Mouse (Mus musculus): ENCODE results near the gene Fam126a. TPM values are rescaled to one million over a fixed set of nuclear protein-coding genes. Genes with fewer than 3 reads are reported as not detected.

Fam126a gene
- polyA plus RNA-seq, 1 experiment from 2014 or later: 31.2 TPM

- no peak overlapping the region for H3K27ac ChIP-seq
- H3K9ac ChIP-seq: no peak overlapping the region
- no peaks in the 10 kb centered on the region for H3K27me3 ChIP-seq
- no peaks in the 10 kb centered on the region for H3K36me3 ChIP-seq
- no peak overlapping the region for H3K4me2 ChIP-seq
- ATAC-seq (ENCODE audit: insufficient number of reproducible peaks, low FRiP score, low TSS enrichment, low read depth): no peak
- H3K4me1 ChIP-seq: 0 out of 2 replicates have a peak, but pooled peaks cover 4% of the 10 kb centered on the region
- no peak overlapping the region for H3K4me3 ChIP-seq
- WGBS: 70% methylated on average over 7 of the region's 7 CpGs
- H3K9me3 ChIP-seq: no peaks in the 10 kb centered on the region
Observed at GRCm38 (mm10) chr5:24018621-24019261, 11.7 kb downstream of the Fam126a start.

GRCm38 (mm10) chr5:24016912-24017311 is 13.6 kb downstream of the Fam126a start:
- Histone ChIP-seq H3K4me3 (no peak overlapping the region), H3K27ac (no peak overlapping the region), H3K9me3 (no peaks in the 10 kb centered on the region), H3K4me2 (no peak overlapping the region), H3K27me3 (no peaks in the 10 kb centered on the region), H3K36me3 (no peaks in the 10 kb centered on the region), H3K4me1 (0 out of 2 replicates have a peak, but pooled peaks cover 4% of the 10 kb centered on the region), H3K9ac (no peak overlapping the region)
- 95% methylated on average over 1 of the region's 1 CpGs for WGBS
- no peak for ATAC-seq (ENCODE audit: insufficient number of reproducible peaks, low FRiP score, low TSS enrichment, low read depth)

- Histone ChIP-seq H3K9me3 (no peaks in the 10 kb centered on the region), H3K9ac (no peak overlapping the region), H3K4me3 (no peak overlapping the region), H3K4me2 (no peak overlapping the region), H3K36me3 (0 out of 2 replicates have a peak, but pooled peaks cover 3% of the 10 kb centered on the region), H3K4me1 (no peaks in the 10 kb centered on the region), H3K27me3 (no peaks in the 10 kb centered on the region), H3K27ac (no peak overlapping the region)
- no peak for ATAC-seq (ENCODE audit: insufficient number of reproducible peaks, low FRiP score, low TSS enrichment, low read depth)
- 71% methylated on average over 5 of the region's 5 CpGs for WGBS
Observed at GRCm38 (mm10) chr5:24013338-24014003, 17.0 kb downstream of the Fam126a start.

- ATAC-seq (ENCODE audit: insufficient number of reproducible peaks, low FRiP score, low TSS enrichment, low read depth): no peak
- 68% methylated on average over 1 of the region's 1 CpGs for WGBS
Observed at GRCm38 (mm10) chr5:23999083-23999671, 31.3 kb downstream of the Fam126a start.

GRCm38 (mm10) chr5:23995951-23996350 is 34.5 kb downstream of the Fam126a start:
- peaks cover 13% of the 10 kb centered on the region for H3K4me1 ChIP-seq
- WGBS: 71% methylated on average over 5 of the region's 5 CpGs
- H3K27ac ChIP-seq: no peak overlapping the region
- H3K4me3 ChIP-seq: no peak overlapping the region
- no peak overlapping the region for H3K4me2 ChIP-seq
- H3K27me3 ChIP-seq: no peaks in the 10 kb centered on the region
- peaks cover 15% of the 10 kb centered on the region for H3K36me3 ChIP-seq
- no peaks in the 10 kb centered on the region for H3K9me3 ChIP-seq
- H3K9ac ChIP-seq: no peak overlapping the region
- ATAC-seq (ENCODE audit: insufficient number of reproducible peaks, low FRiP score, low TSS enrichment, low read depth): no peak

More at GRCm38 (mm10) chr5:23999083-23999671, 31.3 kb downstream of the Fam126a start:
- H3K4me1 ChIP-seq: no peaks in the 10 kb centered on the region
- H3K27ac ChIP-seq: no peak overlapping the region
- H3K9me3 ChIP-seq: no peaks in the 10 kb centered on the region
- no peak overlapping the region for H3K4me2 ChIP-seq
- H3K27me3 ChIP-seq: no peaks in the 10 kb centered on the region
- H3K9ac ChIP-seq: no peak overlapping the region
- H3K4me3 ChIP-seq: no peak overlapping the region
- peaks cover 15% of the 10 kb centered on the region for H3K36me3 ChIP-seq

- Histone ChIP-seq H3K9ac (no peak overlapping the region), H3K4me3 (no peak overlapping the region), H3K4me2 (no peak overlapping the region), H3K27ac (no peak overlapping the region), H3K9me3 (no peaks in the 10 kb centered on the region), H3K27me3 (no peaks in the 10 kb centered on the region), H3K36me3 (peaks cover 15% of the 10 kb centered on the region), H3K4me1 (peaks cover 13% of the 10 kb centered on the region)
- 94% methylated on average over 3 of the region's 3 CpGs for WGBS
- ATAC-seq (ENCODE audit: insufficient number of reproducible peaks, low FRiP score, low TSS enrichment, low read depth): no peak
Observed at GRCm38 (mm10) chr5:23994929-23995328, 35.6 kb downstream of the Fam126a start.

GRCm38 (mm10) chr5:23994231-23994630 is 36.3 kb downstream of the Fam126a start:
- Histone ChIP-seq H3K4me3 (no peak overlapping the region), H3K27ac (no peak overlapping the region), H3K4me2 (no peak overlapping the region), H3K4me1 (peaks cover 13% of the 10 kb centered on the region), H3K36me3 (peaks cover 15% of the 10 kb centered on the region), H3K9ac (no peak overlapping the region), H3K27me3 (no peaks in the 10 kb centered on the region), H3K9me3 (no peaks in the 10 kb centered on the region)
- ATAC-seq (ENCODE audit: insufficient number of reproducible peaks, low FRiP score, low TSS enrichment, low read depth): no peak
- WGBS: 74% methylated on average over 2 of the region's 2 CpGs

GRCm38 (mm10) chr5:23993553-23993894 is 37.0 kb downstream of the Fam126a start:
- Histone ChIP-seq H3K9ac (no peak overlapping the region), H3K4me1 (peaks cover 13% of the 10 kb centered on the region), H3K9me3 (no peaks in the 10 kb centered on the region), H3K27me3 (no peaks in the 10 kb centered on the region), H3K36me3 (peaks cover 8% of the 10 kb centered on the region; the same call in 1 of the 2 replicates), H3K4me3 (no peak overlapping the region), H3K27ac (peak overlapping the region; percentile 74), H3K4me2 (no peak overlapping the region)
- WGBS: 12% methylated on average over 2 of the region's 2 CpGs
- ATAC-seq (ENCODE audit: insufficient number of reproducible peaks, low FRiP score, low TSS enrichment, low read depth): 0 out of 2 replicates have a peak, but pooled peaks have one; percentile 44

GRCm38 (mm10) chr5:23992876-23993552 is 37.5 kb downstream of the Fam126a start:
- 0 out of 2 replicates have a peak, but pooled peaks have one; percentile 44 for ATAC-seq (ENCODE audit: insufficient number of reproducible peaks, low FRiP score, low TSS enrichment, low read depth)
- H3K4me2 ChIP-seq: no peak overlapping the region

GRCm38 (mm10) chr5:23990001-23990400 is 40.5 kb downstream of the Fam126a start:
- H3K4me2 ChIP-seq: no peak overlapping the region
- H3K9me3 ChIP-seq: no peaks in the 10 kb centered on the region
- no peak overlapping the region for H3K27ac ChIP-seq
- H3K4me1 ChIP-seq: peaks cover 16% of the 10 kb centered on the region
- no peak overlapping the region for H3K9ac ChIP-seq
- 64% methylated on average over 3 of the region's 3 CpGs for WGBS
- H3K27me3 ChIP-seq: no peaks in the 10 kb centered on the region
- H3K4me3 ChIP-seq: no peak overlapping the region
- ATAC-seq (ENCODE audit: insufficient number of reproducible peaks, low FRiP score, low TSS enrichment, low read depth): no peak
- H3K36me3 ChIP-seq: 0 out of 2 replicates have a peak, but pooled peaks cover 4% of the 10 kb centered on the region

More at GRCm38 (mm10) chr5:23992876-23993552, 37.5 kb downstream of the Fam126a start:
- Histone ChIP-seq H3K9ac (no peak overlapping the region), H3K27ac (peak overlapping the region; percentile 74), H3K4me1 (peaks cover 15% of the 10 kb centered on the region), H3K27me3 (no peaks in the 10 kb centered on the region), H3K4me3 (no peak overlapping the region), H3K36me3 (peaks cover 6% of the 10 kb centered on the region; the same call in 1 of the 2 replicates), H3K9me3 (no peaks in the 10 kb centered on the region)
- WGBS: 27% methylated on average over 5 of the region's 5 CpGs

GRCm38 (mm10) chr5:23987792-23988191 is 42.7 kb downstream of the Fam126a start:
- H3K27me3 ChIP-seq: no peaks in the 10 kb centered on the region
- no peaks in the 10 kb centered on the region for H3K9me3 ChIP-seq
- H3K27ac ChIP-seq: no peak overlapping the region
- no peak overlapping the region for H3K9ac ChIP-seq
- no peak overlapping the region for H3K4me2 ChIP-seq
- no peak overlapping the region for H3K4me3 ChIP-seq
- peaks cover 7% of the 10 kb centered on the region for H3K36me3 ChIP-seq
- ATAC-seq (ENCODE audit: insufficient number of reproducible peaks, low FRiP score, low TSS enrichment, low read depth): no peak
- 53% methylated on average over 10 of the region's 10 CpGs for WGBS
- peaks cover 3% of the 10 kb centered on the region for H3K4me1 ChIP-seq
